ENCODE assay signal across 15 mouse cellular contexts in the genomic region with DNA sequence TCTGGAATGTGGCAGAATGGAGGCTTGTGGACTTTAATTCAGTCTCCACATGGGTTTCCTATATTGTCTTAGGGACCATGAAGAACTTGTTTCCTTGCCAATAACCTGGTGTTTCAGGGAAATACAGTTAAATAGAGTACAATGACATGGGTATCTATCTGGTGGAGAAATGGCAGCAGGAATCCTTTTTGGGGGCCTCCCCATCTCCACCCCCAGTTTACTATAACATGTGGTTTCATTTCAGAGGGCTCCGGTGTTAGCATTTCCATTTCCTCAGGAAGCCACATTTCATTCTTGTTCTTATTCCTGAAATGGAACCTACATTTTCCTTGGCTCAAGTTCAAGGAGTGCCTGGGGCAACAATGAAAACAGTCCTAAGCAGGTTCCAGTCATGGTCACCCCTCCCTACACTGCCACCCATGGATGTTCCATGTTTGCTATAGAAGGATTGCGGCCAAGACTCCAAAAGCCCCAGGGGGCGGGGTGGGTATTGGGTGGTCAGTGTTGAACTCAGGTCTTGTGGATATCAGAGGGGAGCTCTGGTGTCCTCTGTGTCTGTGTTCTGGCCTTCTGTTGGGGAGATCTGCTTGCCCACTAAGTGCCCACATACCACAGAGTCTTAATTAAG.
DNase-seq lines count a peak whose midpoint lies in the region; ATAC-seq and TF ChIP-seq lines count a peak whose summit lies in the region.
"Had no signal": no experiment of that assay in that cellular context is flagged by ENCODE, and none has a peak within 500 bp of the region (broad histone marks: within the 10 kb centered on the region; RNA-seq: fewer than 3 reads in every experiment).

No protein-coding gene starts in this region.

- TF ChIP-seq POLR2A in lung, adult 2 months (IDR thresholded peaks at IDR 0.05; ENCODE audit: borderline replicate concordance, extremely low read depth, low read depth, low read length) = no peak

- WGBS in lung, embryonic 14.5 days = 67% methylated on average over 3 of the region's 3 CpGs
- 52% methylated on average over 3 of the region's 3 CpGs for WGBS in lung, adult 2 months

- no peaks in the 10 kb centered on the region for H3K27me3 ChIP-seq in lung, embryonic 14.5 days (ENCODE audit: insufficient read depth, low read length)
- H3K27me3 ChIP-seq: liver, embryonic 15.5 days; Patski had no signal

- ATAC-seq in lung, embryonic 14.5 days (ENCODE audit: insufficient read depth) = 0 out of 2 replicates have a peak, but pooled peaks have one; percentile 11
- no peak for ATAC-seq in inflammation-experienced regulatory T-cells, adult 6 months
- ATAC-seq: Patski had no signal

- no peak overlapping the region for H3K4me2 ChIP-seq in lung, embryonic 14.5 days
- H3K4me2 ChIP-seq: liver, embryonic 15.5 days had no signal

- no peak for TF ChIP-seq CTCF in lung, embryonic 14.5 days (IDR thresholded peaks at IDR 0.05; ENCODE audit: low read depth)
- no peak for TF ChIP-seq CTCF in lung, adult 2 months (IDR thresholded peaks at IDR 0.05; ENCODE audit: insufficient read depth, low read length)

- no peaks in the 10 kb centered on the region for H3K9me3 ChIP-seq in lung, embryonic 14.5 days (ENCODE audit: low read depth, low read length)
- H3K9me3 ChIP-seq: liver, embryonic 15.5 days had no signal

- no peaks in the 10 kb centered on the region for H3K4me1 ChIP-seq in lung, embryonic 14.5 days (ENCODE audit: insufficient read depth)
- peaks cover 10% of the 10 kb centered on the region for H3K4me1 ChIP-seq in lung, adult 2 months (ENCODE audit: control insufficient read depth, insufficient read depth, low read length)
- H3K4me1 ChIP-seq: liver, embryonic 15.5 days had no signal

- H3K9ac ChIP-seq in lung, embryonic 14.5 days = no peak overlapping the region
- H3K9ac ChIP-seq: liver, embryonic 15.5 days had no signal

- no peak overlapping the region for H3K27ac ChIP-seq in lung, embryonic 14.5 days (ENCODE audit: low read depth)
- H3K27ac ChIP-seq: liver, embryonic 15.5 days had no signal

- no peak overlapping the region for H3K4me3 ChIP-seq in lung, embryonic 14.5 days (ENCODE audit: low read depth, low read length)
- H3K4me3 ChIP-seq in lung, adult 2 months (replicated peaks; ENCODE audit: extremely low read depth, low read depth, low read length) = no peak overlapping the region
- H3K4me3 ChIP-seq: erythroblast, embryonic 14.5 days; liver, embryonic 15.5 days; myocyte had no signal

- peak; percentile 55 for DNase-seq in cerebellum, adult 9-10 months
- no peak for DNase-seq in cerebellum, postnatal 4 days (ENCODE audit: low spot score in 2 of 2)
- DNase-seq in lung, embryonic 14.5 days = peak; percentile 27
- DNase-seq in lung, adult 2 months = no peak
- DNase-seq in heart, postnatal 4 days = peak; percentile 7
- peak; percentile 33 for DNase-seq in lung, postnatal 10 days
- no peak for DNase-seq in adipocyte (ENCODE audit: low spot score)
- DNase-seq: B cell, adult 2 months; gastrocnemius, postnatal 36 days; thymus, adult 2 months had no signal

- no peaks in the 10 kb centered on the region for H3K36me3 ChIP-seq in lung, embryonic 14.5 days (ENCODE audit: insufficient read depth)
- H3K36me3 ChIP-seq: liver, embryonic 15.5 days had no signal

Comparison
In these comparisons a context has a peak if more than half of its experiments do, and no peak if none do; other contexts are left out.
1. DNase-seq: peak in cerebellum, adult 9-10 months (single experiment), lung, embryonic 14.5 days (single experiment), heart, postnatal 4 days (single experiment) and lung, postnatal 10 days (single experiment); none in cerebellum, postnatal 4 days (0 of 2), lung, adult 2 months (single experiment) and adipocyte (single experiment).